Mouse (Mus musculus) cerebellum, adult 11-12 months (tissue): ENCODE measurements at regions not wholly inside any gene's neighbourhood (a gene's known extent, or its start where the extent isn't known, plus 50 kb on each side); places are given as distances from the start of the nearest gene placed in this dataset.

ENCODE experiments used
- DNase-seq: peaks from one replicate; pipeline ENCODE4 v3.0.0; 2022

DNA sequence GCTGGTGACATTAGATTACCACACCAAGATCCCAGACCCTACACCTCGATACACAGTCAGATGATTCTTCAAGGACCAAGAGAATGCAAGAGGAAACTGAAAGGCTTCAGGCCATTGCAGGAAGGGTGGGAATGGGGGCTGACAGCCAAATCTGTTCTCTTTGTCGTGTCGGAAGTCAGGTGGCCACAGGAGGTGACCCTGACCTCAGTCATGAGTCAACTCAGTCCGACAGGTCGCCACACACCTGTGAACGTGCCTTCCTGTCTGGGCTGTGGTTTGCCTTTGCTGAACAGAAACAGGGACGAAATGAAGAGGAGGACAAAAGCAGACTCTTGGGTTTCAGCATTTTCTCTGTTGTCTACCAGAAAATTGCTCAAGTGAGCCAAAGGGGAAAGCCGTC, 318.3 kb upstream of the Gm26657 start:
- no peak for DNase-seq

DNA sequence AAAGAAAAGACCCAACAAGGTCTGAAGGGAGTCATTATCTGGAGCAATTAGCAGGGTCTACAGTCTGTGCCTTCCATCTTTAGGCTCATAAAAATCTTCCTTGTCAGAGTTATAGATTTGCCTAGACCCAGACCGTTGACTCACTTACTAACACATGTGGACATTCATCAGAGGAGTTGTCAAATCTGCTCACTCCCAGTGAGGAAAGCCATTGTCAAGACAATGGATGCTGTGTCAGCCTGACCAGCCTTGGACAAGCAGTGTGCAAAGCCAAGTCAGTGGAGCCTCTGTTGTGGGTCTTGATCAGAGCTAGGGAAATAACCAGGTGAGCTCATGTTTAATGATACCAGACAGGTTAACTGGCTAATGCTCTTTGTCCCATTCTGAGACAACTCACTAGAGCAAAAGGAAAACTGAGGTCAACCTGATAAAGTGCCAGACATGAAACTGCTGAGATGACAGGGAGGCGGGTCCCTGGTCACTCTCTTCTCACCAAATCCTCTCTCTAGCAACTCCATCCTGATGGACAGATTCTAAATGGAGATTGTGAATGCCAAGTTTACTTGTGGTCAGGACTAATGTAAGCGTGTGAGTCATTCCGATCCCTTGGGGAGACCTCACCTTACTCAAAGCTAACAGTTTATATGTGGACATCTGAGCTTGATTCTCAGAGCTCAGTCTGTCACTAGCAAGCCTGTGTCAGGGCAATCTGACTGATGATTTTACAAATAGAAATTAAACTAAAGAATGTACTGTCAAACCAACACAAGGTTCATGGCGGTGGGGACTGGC, 320.6 kb upstream of the Gm26657 start:
- DNase-seq: no peak

DNA sequence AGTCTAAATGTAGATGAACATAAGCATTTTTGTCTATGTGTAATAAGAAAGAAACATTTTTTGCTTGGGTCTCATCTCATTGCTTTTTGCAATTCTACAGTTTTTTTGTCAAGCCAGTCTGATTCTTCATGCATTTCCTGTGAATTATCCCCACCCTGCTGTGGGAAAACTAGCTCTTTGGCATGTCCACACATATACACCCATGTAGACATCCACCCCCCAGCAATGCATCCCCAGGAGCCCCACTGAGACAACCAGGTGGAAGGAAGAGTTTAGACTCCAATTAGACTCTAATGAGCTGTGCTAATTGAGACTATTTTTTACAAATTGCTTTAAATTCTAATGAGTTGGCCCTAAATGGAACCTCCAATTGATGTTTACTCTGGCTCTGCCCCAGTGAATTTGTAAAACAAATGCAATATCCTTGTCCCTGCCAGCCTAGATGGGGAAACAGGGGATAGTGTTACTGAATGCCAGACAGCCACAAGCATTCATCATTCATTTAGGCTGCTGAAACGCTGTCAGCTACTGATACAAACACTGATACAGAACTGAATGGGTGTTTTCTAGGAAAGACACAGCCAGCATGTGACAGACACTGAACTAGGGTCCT, 328.7 kb upstream of the Gm26657 start:
- DNase-seq: no peak

DNA sequence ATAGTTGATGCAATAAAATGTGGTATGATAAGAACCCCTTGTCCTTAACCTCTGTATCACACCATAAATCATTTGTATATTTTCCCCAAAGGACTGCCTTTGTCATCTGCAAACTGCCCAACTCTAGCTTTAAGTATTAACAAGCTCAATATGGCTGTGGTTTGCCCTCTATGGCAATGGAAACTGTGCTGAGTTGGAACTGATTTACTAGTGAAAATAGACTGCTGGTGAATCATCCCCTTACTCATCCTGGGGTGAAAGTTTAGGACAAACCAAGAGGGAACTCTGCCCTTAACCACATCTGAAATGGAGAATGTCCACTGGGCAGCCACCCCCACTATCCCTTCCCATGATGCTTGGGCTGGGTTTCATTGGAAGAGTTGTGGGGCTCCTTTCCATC, 346.1 kb upstream of the Gm26657 start:
- DNase-seq: no peak

DNA sequence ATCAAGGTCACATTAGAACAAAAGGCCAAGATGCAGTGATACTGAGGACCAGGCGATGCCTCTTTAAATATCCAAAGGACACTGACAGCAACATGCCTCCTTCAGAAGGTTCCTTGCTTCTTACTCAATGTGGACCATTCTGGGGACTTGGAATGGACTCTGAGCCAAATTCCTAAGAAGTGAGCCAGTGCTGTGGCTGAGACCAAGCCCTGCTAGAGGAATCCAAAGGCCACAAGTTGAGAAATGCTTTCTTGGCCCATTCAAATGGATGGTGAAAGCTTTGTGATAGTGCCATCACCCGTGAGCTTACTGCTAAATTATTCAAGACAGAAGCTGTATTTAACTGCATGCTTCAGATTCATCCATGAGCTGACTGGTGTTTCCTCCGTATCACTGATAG, 352.8 kb upstream of the Gm26657 start:
- DNase-seq: no peak

DNA sequence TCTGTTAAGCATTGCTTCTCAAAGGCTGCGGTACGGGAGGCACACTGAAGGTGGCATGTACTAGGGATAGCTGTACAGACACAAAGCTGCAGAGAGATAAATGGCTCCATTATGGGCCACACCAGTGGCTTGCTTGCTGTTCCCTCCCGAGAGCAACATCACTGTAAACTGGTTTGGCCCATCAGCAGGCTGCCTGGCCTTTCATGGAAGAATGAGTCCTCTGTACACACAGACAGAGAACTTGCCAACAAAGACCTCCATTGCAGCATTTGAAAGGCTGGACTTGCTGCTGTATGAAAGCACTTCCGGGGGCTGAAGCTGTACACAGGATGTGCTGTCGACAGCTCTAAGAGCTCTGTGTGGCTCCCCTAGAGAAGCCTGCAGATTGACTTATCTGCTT, 364.1 kb upstream of the Gm26657 start:
- DNase-seq: no peak

DNA sequence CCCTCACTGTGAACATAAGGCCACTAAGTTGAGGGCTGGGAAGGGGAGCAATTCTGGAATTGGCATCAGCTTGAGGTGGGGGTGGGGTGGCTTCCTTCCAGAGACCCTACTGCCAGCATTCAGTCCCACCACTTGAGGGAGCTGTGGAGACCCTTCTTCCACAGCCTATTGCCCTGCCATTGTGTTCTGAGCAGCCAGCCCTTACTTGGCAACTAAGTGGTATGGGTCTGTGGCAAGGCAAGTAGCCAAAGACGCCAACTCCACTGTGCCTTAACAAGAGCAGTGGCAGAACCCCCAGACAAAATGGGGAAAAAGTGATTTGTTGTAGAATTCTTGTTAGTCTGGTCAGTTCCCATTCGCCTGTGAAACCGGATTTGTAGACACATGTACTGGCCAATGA, 365.4 kb upstream of the Gm26657 start:
- DNase-seq: no peak

DNA sequence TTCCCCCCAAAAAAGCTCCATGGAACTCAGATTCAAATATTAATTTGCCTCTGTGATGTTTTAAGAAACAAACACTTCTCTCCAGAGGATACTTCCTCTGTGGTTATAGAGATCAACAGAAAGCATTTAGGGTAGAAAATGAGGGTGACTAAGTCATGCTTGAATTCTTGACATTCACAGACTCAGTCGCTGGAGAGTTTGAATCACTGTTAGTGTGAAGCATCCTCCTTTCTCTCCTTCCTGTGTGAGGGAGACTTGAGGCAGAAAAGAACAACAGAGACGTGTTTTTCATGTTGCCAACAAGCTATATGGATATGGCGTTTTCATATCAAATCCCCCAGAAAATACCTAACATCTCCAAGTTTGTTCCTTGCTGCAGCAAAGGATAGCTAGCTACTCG, 366.1 kb upstream of the Gm26657 start:
- no peak for DNase-seq

DNA sequence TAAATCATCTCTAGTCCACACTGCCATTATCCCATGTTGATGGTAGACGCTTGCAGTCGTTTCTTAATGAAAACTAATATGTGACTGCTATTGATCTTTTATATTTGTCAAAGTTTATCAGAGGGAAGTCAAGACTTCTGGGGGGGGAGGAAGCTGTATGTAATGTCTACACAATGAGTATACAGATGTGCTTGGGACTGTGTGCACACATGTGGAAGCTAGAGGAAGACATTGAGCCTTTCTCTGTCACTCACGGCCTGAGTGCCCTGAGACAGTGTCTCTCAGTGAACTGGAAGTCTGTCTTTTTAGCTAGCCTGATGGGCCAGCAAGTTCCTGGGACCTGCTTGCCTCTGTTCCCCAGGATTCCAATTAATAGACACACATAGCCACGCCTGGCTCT, 366.7 kb upstream of the Gm26657 start:
- no peak for DNase-seq

DNA sequence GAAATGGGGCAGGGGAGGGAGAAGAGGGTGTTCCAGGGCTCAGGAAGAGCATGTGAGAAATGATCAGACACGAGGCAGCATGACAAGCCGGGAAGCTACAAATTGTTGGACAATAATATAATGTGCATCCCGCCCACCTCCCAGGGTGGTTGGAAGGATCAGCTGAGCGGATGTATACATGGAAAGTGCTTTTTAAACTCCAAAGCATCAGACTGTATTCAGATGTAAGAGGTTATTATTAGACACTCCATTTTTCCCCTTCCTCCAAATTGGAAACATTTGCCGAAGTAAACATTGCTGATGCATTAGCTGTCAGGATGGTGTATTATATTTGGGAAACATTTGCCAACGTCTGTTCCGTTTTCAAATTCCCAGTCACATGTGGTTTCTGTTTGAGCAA, 367.2 kb upstream of the Gm26657 start:
- DNase-seq: no peak

DNA sequence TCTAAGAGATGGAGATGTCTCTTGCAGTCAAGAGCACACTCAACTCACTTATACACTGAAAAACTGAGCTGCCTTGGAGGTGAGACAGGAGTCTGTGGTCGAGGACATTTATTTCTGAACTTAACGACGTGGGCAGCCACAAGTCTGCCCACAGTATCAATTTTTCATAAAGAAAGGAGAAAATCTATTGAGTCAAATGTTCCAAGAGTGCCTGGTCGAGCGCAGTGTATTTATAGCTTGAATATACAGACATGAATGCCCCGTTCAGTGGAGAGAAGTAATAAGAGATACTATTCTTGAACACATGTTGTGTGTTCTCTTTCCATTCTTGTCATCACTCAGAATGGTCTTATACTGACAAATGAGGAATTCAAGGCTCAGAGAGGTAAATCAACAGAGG, 375.3 kb upstream of the Gm26657 start:
- DNase-seq: no peak

DNA sequence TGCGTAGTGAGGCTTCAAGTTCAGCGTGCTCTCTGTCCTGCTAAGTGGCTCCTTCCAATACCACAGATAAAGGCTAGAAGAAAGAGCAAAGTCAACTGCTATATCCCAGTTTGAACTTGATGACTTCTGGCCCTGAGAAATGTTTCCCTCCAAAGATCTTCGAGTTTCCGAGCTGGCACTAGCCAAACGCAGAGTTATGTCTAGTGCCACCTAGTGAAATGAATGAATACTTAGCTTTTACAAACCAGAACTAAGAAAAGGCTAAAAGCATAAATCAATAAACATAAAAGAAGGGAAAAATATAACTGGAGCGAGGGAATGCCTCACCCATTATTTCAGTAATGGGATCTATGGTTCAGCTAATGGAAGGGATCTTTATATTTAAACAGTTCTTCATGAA, 377.7 kb upstream of the Gm26657 start:
- no peak for DNase-seq

DNA sequence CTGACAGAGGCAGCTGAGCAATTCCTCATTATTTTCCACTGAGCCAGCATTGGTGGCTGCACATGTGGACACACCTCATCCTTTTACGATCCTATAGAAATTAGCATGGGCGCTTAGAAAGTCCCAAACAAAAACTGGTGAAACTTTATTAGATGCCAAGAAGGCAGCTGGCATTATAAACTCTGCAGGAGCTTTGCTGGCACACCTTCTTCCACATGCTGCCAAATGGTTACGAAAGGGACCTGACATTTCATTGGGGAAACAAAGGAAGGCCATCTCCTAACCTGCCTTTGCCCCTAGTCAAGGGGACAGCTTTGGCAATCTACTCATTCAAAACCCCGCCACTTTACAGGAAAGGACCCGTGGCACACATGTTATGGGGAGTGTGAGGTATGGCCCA, 390.7 kb upstream of the Gm26657 start:
- no peak for DNase-seq

DNA sequence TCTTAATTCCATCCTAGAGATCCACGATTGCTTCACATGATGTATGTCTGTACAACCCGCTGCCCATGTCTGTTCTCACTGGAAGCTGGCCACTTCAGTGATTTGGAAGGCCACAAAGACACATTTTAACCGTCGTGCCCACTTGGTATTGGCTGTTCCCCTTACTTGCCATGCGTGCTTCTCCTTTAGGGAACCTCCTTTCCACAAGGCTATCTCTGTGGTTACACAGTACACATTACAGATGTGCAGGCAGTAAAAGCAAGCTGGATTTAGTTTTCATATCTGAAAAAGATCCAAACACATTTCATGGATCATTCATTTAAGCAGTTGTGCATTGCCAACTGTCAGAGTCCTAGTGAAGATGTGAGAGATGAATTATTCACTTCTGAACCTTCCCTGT, 414.7 kb upstream of the Gm26657 start:
- no peak for DNase-seq

DNA sequence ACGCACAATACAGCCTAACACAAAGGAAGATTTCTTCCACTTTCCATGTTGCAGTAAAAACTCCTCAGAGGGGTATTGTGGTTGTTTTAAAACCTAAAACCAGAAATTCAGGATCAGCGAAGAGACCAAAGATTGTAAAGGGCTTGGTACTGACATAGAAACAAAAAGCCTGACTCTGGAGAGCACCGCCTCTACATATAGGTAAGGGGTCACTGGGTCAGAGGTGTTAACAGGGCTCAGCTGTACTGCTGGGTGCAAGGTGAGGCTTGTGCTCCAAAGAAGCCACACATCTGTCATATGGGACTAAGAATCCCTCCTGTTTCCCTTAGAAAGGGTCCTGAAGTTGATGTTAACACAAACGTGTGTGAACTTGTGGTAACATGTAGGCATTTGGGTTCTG, 420.7 kb upstream of the Gm26657 start:
- DNase-seq: no peak

DNA sequence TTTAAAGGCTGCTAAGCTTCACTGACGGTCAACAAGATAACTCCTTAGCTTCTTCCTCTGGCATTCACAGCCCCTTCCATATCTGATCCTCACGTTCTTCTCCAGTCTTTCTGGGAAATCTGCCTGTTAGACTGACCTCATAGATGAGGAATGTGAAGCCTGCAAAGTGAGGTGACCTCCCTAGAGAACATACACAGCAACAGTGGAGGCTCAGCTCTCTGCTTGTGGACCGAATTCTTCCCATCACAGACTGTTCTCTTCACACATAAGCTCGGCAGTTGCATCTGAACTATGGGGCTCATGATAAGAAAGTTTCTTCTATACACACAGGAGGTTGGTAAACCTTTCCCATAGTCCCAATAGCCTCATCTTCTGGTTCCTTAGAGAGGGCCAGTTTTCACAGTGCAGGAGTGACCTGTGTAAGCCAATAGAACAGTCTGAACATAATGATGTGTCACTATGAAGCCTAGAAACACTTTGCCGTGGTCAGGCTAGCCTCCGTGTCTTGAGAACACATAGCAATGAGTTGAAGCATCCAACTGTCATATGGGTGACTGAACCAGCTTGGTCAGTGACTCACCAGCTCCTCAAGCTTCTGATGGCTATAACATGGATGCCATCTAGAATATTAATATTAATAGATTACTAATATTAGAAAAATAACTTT, 434.1 kb upstream of the Gm26657 start:
- DNase-seq: no peak

DNA sequence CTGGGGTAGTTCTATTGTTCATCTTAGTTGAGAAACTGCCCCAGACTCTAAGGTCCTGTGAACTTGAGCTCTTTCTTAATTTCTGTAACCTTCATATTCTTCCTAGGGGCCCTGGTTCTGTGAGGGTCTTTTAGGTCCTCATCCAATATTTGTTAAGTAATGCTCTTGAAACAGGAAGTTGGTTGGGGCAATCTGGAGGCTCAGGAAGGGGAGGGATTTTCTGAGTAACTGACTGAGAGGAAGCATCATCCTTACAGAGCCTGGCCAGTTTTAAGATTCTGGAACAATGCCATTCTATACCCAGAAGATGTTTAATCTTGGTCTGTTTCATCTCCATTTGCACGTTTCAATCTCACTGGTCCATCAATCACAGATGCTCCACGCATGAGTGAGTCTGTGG, 435.6 kb upstream of the Gm26657 start:
- no peak for DNase-seq

DNA sequence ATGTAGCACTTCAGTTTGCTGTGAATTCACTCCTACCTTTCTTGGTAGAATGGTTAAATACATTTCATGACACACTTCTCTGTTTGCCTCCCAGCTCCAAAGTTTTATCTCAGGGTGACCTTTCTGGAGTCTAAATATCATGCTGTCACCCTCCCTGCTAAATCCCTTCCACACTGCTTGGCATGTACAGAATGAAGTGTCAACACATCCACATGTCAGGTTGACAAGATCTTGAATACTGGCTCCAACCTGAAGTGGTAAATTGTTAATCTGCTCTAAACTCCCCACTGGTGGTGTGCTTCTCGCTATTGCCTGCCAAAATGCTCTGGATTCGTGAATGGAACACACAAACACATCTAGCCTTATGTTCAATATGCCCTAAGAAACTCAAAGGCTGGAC, 451.9 kb upstream of the Gm26657 start:
- no peak for DNase-seq

DNA sequence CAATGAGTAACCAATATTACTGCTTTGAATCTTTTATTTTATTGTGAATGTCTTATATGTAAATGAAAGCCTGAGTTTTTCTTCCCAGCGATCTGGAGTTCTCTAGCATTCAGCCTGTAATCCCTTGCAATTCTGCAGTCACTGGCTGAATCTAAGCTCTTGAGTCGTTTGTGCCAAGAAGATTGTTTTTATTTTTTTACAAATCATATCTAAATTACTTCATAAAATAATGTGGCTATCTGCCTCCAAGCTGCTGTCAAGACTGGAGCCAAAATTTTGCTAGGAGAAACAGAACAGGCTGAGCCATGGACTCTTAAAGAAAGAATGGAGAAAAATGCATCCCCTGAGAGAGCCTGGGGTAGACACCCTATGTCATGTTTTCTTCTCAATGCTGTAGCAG, 455.4 kb upstream of the Gm26657 start:
- DNase-seq: no peak

DNA sequence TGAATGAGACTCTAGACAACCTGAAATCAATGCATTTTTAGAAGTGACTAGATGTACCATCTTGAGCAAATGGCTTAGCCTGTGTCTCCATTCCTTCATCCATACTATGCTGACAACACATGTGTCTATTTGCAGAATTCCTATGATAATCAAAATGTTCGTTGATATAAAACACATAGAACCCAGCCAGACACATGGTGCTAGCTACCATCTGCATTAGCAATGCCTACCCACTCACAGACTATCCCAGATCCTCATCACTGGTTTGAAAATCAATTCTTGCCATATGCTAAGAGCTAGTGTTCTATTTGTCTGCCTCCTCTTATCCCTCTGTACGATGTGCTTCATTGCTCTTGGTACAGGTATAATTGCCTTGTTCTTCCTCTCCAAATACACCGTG, 464.0 kb upstream of the Gm26657 start:
- no peak for DNase-seq

DNA sequence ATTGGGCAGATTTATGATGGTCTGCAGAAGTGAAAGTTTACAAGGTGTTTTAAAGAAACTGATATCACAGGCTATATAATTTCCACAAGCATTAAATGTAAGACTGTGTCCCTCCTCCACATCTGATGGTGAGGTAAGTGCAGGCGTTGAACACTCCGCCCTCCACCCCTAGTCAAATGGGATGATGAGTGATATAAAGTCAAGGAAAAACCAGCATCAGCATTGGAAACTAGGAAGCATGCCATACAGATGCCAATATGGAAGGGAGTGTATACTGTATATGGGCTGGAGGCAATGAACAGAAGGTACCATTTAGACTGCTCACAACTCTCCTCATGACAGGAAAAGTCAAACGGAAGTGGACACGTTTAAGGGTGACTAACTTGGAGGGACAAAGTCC, 468.5 kb upstream of the Gm26657 start:
- no peak for DNase-seq

DNA sequence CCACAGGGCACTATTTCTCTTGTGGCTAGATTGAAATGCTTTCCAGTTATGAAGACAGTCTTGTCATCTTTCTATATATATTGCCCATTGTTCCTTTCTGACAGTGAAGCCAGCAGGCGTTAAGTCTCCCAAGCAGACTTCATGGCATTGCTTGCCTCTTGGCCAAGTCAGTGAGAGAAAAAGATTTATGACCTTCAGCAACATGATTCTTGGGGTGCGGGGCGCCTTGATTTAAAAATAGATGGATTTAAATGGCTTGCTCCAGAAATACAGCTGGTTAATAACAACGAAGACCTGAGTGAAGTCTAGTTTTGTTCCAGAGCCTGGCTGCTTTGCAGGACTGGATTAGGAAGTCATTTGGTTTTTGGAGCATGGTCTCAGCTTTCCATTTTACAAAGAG, 475.2 kb upstream of the Gm26657 start:
- DNase-seq: no peak

DNA sequence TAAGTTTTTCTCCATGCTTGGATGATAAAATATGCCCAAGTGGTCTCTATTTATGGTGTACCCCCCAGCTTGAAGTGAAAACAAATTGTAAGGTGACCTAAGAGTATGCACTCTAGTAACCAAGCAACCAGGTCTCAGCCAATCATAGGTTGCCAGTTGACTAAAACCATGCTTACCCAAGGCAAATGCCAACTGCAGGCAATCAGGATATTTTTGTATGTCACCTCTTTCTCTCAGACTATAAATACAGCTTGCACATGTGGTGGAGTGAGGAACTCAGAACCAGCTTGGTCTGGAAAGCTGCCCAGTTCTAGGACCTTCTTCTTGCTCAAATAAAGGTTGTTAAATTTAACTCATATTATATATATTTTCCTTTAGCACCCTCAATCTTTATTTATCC, 476.0 kb upstream of the Gm26657 start:
- DNase-seq: no peak

DNA sequence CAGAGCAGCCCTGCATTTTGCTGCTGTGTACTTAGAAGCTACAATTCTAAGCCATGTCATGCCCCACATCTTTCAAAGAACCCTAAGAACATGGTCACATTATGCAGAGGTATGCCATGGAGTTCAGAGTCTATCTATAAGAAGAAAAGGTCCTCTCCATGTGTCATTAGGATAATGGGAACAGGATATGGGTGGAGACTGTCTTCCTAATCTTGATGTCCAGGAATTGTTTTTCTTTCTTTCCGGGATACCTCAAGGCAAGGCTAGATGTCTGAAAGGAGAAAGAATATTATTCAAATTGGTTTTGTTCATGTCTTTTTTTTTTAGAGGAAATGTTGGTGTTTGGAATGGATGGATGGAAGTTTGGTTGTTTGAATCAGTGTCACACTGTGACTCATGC, 477.3 kb upstream of the Gm26657 start:
- DNase-seq: no peak

DNA sequence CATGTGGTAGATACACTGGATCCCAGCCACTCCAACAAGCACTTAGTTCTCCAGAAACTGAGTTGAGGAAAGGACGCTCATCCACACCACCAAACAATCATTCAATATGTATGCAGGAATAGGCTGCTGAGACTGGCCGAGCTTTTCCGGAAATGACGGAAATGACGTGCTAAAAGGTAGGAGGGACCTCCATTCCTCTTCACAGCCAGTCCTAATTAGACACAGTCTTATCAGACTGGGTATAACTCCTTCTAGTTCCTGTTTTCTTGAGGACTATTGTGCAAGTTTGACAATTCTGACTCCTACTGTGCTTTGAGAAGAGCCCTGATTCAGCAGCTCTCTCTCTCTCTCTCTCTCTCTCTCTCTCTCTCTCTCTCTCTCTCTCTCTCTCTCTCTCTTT, 477.9 kb upstream of the Gm26657 start:
- no peak for DNase-seq
